Mouse (Mus musculus): ENCODE data around the gene Ces1g. TPM values are rescaled to one million over a fixed set of nuclear protein-coding genes. Genes with fewer than 3 reads are reported as not detected.
A peak's percentile ranks its signal among the peaks of the same experiment; 100 is the strongest.

Ces1g gene
- total RNA-seq, 1 experiment, result 0.09 TPM

- Histone ChIP-seq H3K4me3 (ENCODE audit: insufficient read depth in 1 of 2, low read depth in 1 of 2, low read length in 2 of 2, poor library complexity in 1 of 2, severe bottlenecking in 1 of 2) (no peak overlapping the region), H3K27ac (ENCODE audit: insufficient read depth, low read depth, low read length, poor library complexity, severe bottlenecking) (no peak overlapping the region), H3K4me1 (ENCODE audit: control insufficient read depth in 2 of 2, insufficient read depth in 2 of 2, low read length in 2 of 2, poor library complexity in 1 of 2) (no peaks in the 10 kb centered on the region), H3K36me3 (ENCODE audit: control insufficient read depth, insufficient read depth, low read length, poor library complexity, severe bottlenecking) (no peaks in the 10 kb centered on the region), H3K9me3 (ENCODE audit: control insufficient read depth, insufficient read depth, low read depth, low read length) (no peaks in the 10 kb centered on the region), H3K9ac (ENCODE audit: insufficient read depth, low read depth, low read length, poor library complexity, severe bottlenecking) (no peak overlapping the region)
- DNase-seq (ENCODE audit: low read depth, low spot score), result no peak
- TF ChIP-seq ZC3H11A (IDR thresholded peaks at IDR 0.05; ENCODE audit: borderline replicate concordance, low read depth, low read length), result no peak
- TF ChIP-seq MAFK (IDR thresholded peaks at IDR 0.05; ENCODE audit: insufficient read depth, low read depth, low read length), result 0 out of 2 replicates have a peak, but pooled peaks have one; percentile 57
- in situ Hi-C loops (cut with MboI; ENCODE audit: low sequenced_read_pairs in 2 of 2, unreplicated experiment in 2 of 2), result no loop called here
Observed at GRCm38 (mm10) chr8:93273321-93273720, 63.8 kb downstream of the Ces1g start.

DNA sequence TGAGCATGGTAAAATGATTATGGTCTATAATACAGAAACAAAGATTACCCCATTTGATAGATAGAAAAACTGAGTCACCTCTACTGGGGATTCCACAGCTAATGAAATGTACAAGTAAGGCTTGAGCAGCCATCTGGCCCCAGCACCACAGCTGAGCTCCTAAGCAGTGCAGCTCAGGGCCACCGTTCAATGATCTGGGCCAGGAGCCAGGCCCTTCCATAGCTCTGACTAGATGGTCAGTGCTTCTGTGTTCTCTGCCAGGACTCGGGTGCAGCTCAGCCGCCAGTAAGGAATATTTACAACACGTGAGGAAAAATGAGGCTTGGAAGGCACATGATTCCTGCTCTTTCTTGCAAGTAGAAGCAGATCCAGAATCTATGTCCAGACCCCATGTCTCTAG is 64.4 kb downstream of the Ces1g start:
- Histone ChIP-seq H3K4me1 (ENCODE audit: control insufficient read depth in 2 of 2, insufficient read depth in 2 of 2, low read length in 2 of 2, poor library complexity in 1 of 2) (no peaks in the 10 kb centered on the region), H3K9me3 (ENCODE audit: control insufficient read depth, insufficient read depth, low read depth, low read length) (no peaks in the 10 kb centered on the region), H3K36me3 (ENCODE audit: control insufficient read depth, insufficient read depth, low read length, poor library complexity, severe bottlenecking) (no peaks in the 10 kb centered on the region), H3K9ac (ENCODE audit: insufficient read depth, low read depth, low read length, poor library complexity, severe bottlenecking) (no peak overlapping the region), H3K4me3 (ENCODE audit: insufficient read depth in 1 of 2, low read depth in 1 of 2, low read length in 2 of 2, poor library complexity in 1 of 2, severe bottlenecking in 1 of 2) (no peak overlapping the region), H3K27ac (ENCODE audit: insufficient read depth, low read depth, low read length, poor library complexity, severe bottlenecking) (no peak overlapping the region)
- no peak for DNase-seq (ENCODE audit: low read depth, low spot score)
- TF ChIP-seq ZC3H11A (IDR thresholded peaks at IDR 0.05; ENCODE audit: borderline replicate concordance, low read depth, low read length) (no peak), HCFC1 (IDR thresholded peaks at IDR 0.05; ENCODE audit: borderline replicate concordance, insufficient read depth, low read length) (no peak), ZNF384 (IDR thresholded peaks at IDR 0.05; ENCODE audit: low read depth, low read length) (no peak), MAFK (IDR thresholded peaks at IDR 0.05; ENCODE audit: insufficient read depth, low read depth, low read length) (no peak), CHD2 (IDR thresholded peaks at IDR 0.05; ENCODE audit: low read depth, low read length) (no peak)
- in situ Hi-C loops (cut with MboI; ENCODE audit: low sequenced_read_pairs in 2 of 2, unreplicated experiment in 2 of 2), result no loop called here

- DNase-seq (ENCODE audit: low read depth, low spot score), result no peak
- no peaks in the 10 kb centered on the region for H3K9me3 ChIP-seq (ENCODE audit: control insufficient read depth, insufficient read depth, low read depth, low read length)
- H3K36me3 ChIP-seq (ENCODE audit: control insufficient read depth, insufficient read depth, low read length, poor library complexity, severe bottlenecking), result no peaks in the 10 kb centered on the region
- no peak overlapping the region for H3K9ac ChIP-seq (ENCODE audit: insufficient read depth, low read depth, low read length, poor library complexity, severe bottlenecking)
- H3K27ac ChIP-seq (ENCODE audit: insufficient read depth, low read depth, low read length, poor library complexity, severe bottlenecking), result no peak overlapping the region
- TF ChIP-seq ZC3H11A (IDR thresholded peaks at IDR 0.05; ENCODE audit: borderline replicate concordance, low read depth, low read length), result no peak
- TF ChIP-seq HCFC1 (IDR thresholded peaks at IDR 0.05; ENCODE audit: borderline replicate concordance, insufficient read depth, low read length), result no peak
- TF ChIP-seq CHD2 (IDR thresholded peaks at IDR 0.05; ENCODE audit: low read depth, low read length), result no peak
- no peak for TF ChIP-seq ZNF384 (IDR thresholded peaks at IDR 0.05; ENCODE audit: low read depth, low read length)
- no peak for TF ChIP-seq MAFK (IDR thresholded peaks at IDR 0.05; ENCODE audit: insufficient read depth, low read depth, low read length)
- no peak overlapping the region for H3K4me3 ChIP-seq (ENCODE audit: insufficient read depth in 1 of 2, low read depth in 1 of 2, low read length in 2 of 2, poor library complexity in 1 of 2, severe bottlenecking in 1 of 2)
- H3K4me1 ChIP-seq (ENCODE audit: control insufficient read depth in 2 of 2, insufficient read depth in 2 of 2, low read length in 2 of 2, poor library complexity in 1 of 2), result no peaks in the 10 kb centered on the region
- in situ Hi-C loops (cut with MboI; ENCODE audit: low sequenced_read_pairs in 2 of 2, unreplicated experiment in 2 of 2), result no loop called here
Observed at GRCm38 (mm10) chr8:93261436-93261835, 75.7 kb downstream of the Ces1g start.

GRCm38 (mm10) chr8:93252400-93252925 is 84.6 kb downstream of the Ces1g start:
- Histone ChIP-seq H3K4me1 (ENCODE audit: control insufficient read depth in 2 of 2, insufficient read depth in 2 of 2, low read length in 2 of 2, poor library complexity in 1 of 2) (no peaks in the 10 kb centered on the region), H3K4me3 (ENCODE audit: insufficient read depth in 1 of 2, low read depth in 1 of 2, low read length in 2 of 2, poor library complexity in 1 of 2, severe bottlenecking in 1 of 2) (no peak overlapping the region), H3K27ac (ENCODE audit: insufficient read depth, low read depth, low read length, poor library complexity, severe bottlenecking) (no peak overlapping the region), H3K9ac (ENCODE audit: insufficient read depth, low read depth, low read length, poor library complexity, severe bottlenecking) (no peak overlapping the region), H3K36me3 (ENCODE audit: control insufficient read depth, insufficient read depth, low read length, poor library complexity, severe bottlenecking) (no peaks in the 10 kb centered on the region), H3K9me3 (ENCODE audit: control insufficient read depth, insufficient read depth, low read depth, low read length) (no peaks in the 10 kb centered on the region)
- DNase-seq (ENCODE audit: low read depth, low spot score), result no peak
- in situ Hi-C loops (cut with MboI; ENCODE audit: low sequenced_read_pairs in 2 of 2, unreplicated experiment in 2 of 2), result no loop called here
- TF ChIP-seq MAFK (IDR thresholded peaks at IDR 0.05; ENCODE audit: insufficient read depth, low read depth, low read length) (no peak), ZC3H11A (IDR thresholded peaks at IDR 0.05; ENCODE audit: borderline replicate concordance, low read depth, low read length) (no peak), CHD2 (IDR thresholded peaks at IDR 0.05; ENCODE audit: low read depth, low read length) (no peak), HCFC1 (IDR thresholded peaks at IDR 0.05; ENCODE audit: borderline replicate concordance, insufficient read depth, low read length) (no peak), ZNF384 (IDR thresholded peaks at IDR 0.05; ENCODE audit: low read depth, low read length) (no peak)

Other genes with a start within 250 kb of the Ces1g start
- 0.79 and 0.85 TPM in 2 replicates for gene Ces1c, start 206.0 kb downstream of the Ces1g start, total RNA-seq (2012; rRNA removed)
- gene Ces1d, start 139.5 kb downstream of the Ces1g start, total RNA-seq (2012; rRNA removed), result not detected in 2 replicates
- gene Ces1e, start 107.7 kb downstream of the Ces1g start, total RNA-seq (2012; rRNA removed), result not detected in 2 replicates
- not detected in 2 replicates for gene Ces1f, start 57.6 kb downstream of the Ces1g start, total RNA-seq (2012; rRNA removed)
- not detected in 2 replicates for gene Ces1h, start 42.4 kb upstream of the Ces1g start, total RNA-seq (2012; rRNA removed)
- not detected in 2 replicates for gene Ces5a, start 198.5 kb upstream of the Ces1g start, total RNA-seq (2012; rRNA removed)